Mouse (Mus musculus) G1E (cell line): Measurements from ENCODE around the gene Vrk1.

Experiments used
- CTCF ChIP-seq: IDR thresholded peaks from 2 replicates; pipeline ENCODE4 v1.5.1; 2012; ENCODE audit warnings: low read depth, low read length, inconsistent platforms, mixed read lengths
- GATA1 ChIP-seq: IDR thresholded peaks from 2 replicates; pipeline ENCODE4 v1.6.1; 2012; ENCODE audit warnings: borderline replicate concordance, low read length, inconsistent platforms, mixed read lengths
- GATA2 ChIP-seq: IDR thresholded peaks from 2 replicates; pipeline ENCODE4 v1.6.1; 2012; ENCODE audit warnings: low read depth, low read length, inconsistent platforms, borderline replicate concordance
- POLR2AphosphoS5 ChIP-seq: IDR thresholded peaks from 2 replicates; pipeline ENCODE4 v1.6.1; 2012; ENCODE audit warnings: low read depth, low read length, inconsistent platforms; ENCODE audit not compliant: insufficient replicate concordance
- TAL1 ChIP-seq: conservative IDR thresholded peaks from 2 replicates; pipeline ENCODE4 v1.6.1; 2012; ENCODE audit warnings: low read depth, low read length, inconsistent platforms, mixed read lengths

GRCm38 (mm10) chr12:105983499-105983898, 26.5 kb upstream of the Vrk1 start:
- no peak for TF ChIP-seq GATA1
- TF ChIP-seq CTCF: peak; percentile 46
- TF ChIP-seq GATA2: no peak
- TF ChIP-seq TAL1: no peak
- TF ChIP-seq POLR2AphosphoS5: no peak
